Mouse (Mus musculus): ENCODE measurements around the gene Wscd2. TPM values are rescaled to one million over a fixed set of nuclear protein-coding genes. Genes with fewer than 3 reads are reported as not detected.

The Wscd2 gene
- polyA plus RNA-seq, 1 experiment from 2014 or later: 12.5 TPM

GRCm38 (mm10) chr5:113603471-113603870 is 113.3 kb downstream of the Wscd2 start:
- H3K27ac ChIP-seq: no peak overlapping the region
- peaks cover 57% of the 10 kb centered on the region for H3K4me1 ChIP-seq
- no peak for ATAC-seq (ENCODE audit: insufficient number of reproducible peaks, insufficient read depth, low FRiP score, low TSS enrichment, low read depth)
- no peak overlapping the region for H3K4me2 ChIP-seq
- no peak overlapping the region for H3K4me3 ChIP-seq
- H3K9me3 ChIP-seq: no peaks in the 10 kb centered on the region
- H3K9ac ChIP-seq: no peak overlapping the region
- no peaks in the 10 kb centered on the region for H3K27me3 ChIP-seq
- 78% methylated on average over 9 of the region's 9 CpGs for WGBS
- no peaks in the 10 kb centered on the region for H3K36me3 ChIP-seq

- Histone ChIP-seq H3K9me3 (no peaks in the 10 kb centered on the region), H3K9ac (no peak overlapping the region), H3K4me3 (no peak overlapping the region), H3K36me3 (no peaks in the 10 kb centered on the region), H3K4me2 (no peak overlapping the region), H3K27me3 (no peaks in the 10 kb centered on the region), H3K27ac (no peak overlapping the region), H3K4me1 (peaks cover 56% of the 10 kb centered on the region)
- ATAC-seq (ENCODE audit: insufficient number of reproducible peaks, insufficient read depth, low FRiP score, low TSS enrichment, low read depth): no peak
- 77% methylated on average over 4 of the region's 4 CpGs for WGBS
Measured at GRCm38 (mm10) chr5:113604758-113605157, 114.6 kb downstream of the Wscd2 start.

GRCm38 (mm10) chr5:113606121-113606520 is 116.0 kb downstream of the Wscd2 start:
- WGBS: 67% methylated on average over 3 of the region's 3 CpGs
- Histone ChIP-seq H3K9ac (no peak overlapping the region), H3K4me3 (no peak overlapping the region), H3K9me3 (no peaks in the 10 kb centered on the region), H3K27ac (no peak overlapping the region), H3K36me3 (no peaks in the 10 kb centered on the region), H3K4me2 (no peak overlapping the region), H3K27me3 (0 out of 2 replicates have a peak, but pooled peaks cover 3% of the 10 kb centered on the region), H3K4me1 (peaks cover 49% of the 10 kb centered on the region)
- no peak for ATAC-seq (ENCODE audit: insufficient number of reproducible peaks, insufficient read depth, low FRiP score, low TSS enrichment, low read depth)

- H3K9ac ChIP-seq: 0 out of 2 replicates have a peak overlapping the region, but pooled peaks have one; percentile 28
- H3K4me2 ChIP-seq: no peak overlapping the region
- peaks cover 40% of the 10 kb centered on the region for H3K4me1 ChIP-seq
- H3K9me3 ChIP-seq: no peaks in the 10 kb centered on the region
- H3K4me3 ChIP-seq: no peak overlapping the region
- H3K27me3 ChIP-seq: 0 out of 2 replicates have a peak, but pooled peaks cover 3% of the 10 kb centered on the region
- ATAC-seq (ENCODE audit: insufficient number of reproducible peaks, insufficient read depth, low FRiP score, low TSS enrichment, low read depth): no peak
- WGBS: 68% methylated on average over 8 of the region's 8 CpGs
- H3K36me3 ChIP-seq: no peaks in the 10 kb centered on the region
- peak overlapping the region; percentile 75 for H3K27ac ChIP-seq
Measured at GRCm38 (mm10) chr5:113606961-113607785, 117.0 kb downstream of the Wscd2 start.

GRCm38 (mm10) chr5:113607941-113608431 is 117.9 kb downstream of the Wscd2 start:
- Histone ChIP-seq H3K4me2 (0 out of 2 replicates have a peak overlapping the region, but pooled peaks have one; percentile 24), H3K9me3 (no peaks in the 10 kb centered on the region), H3K4me1 (peaks cover 39% of the 10 kb centered on the region), H3K36me3 (no peaks in the 10 kb centered on the region), H3K27ac (peak overlapping the region; percentile 75), H3K27me3 (0 out of 2 replicates have a peak, but pooled peaks cover 3% of the 10 kb centered on the region), H3K4me3 (no peak overlapping the region), H3K9ac (peak overlapping the region; percentile 28; the same call in 1 of the 2 replicates)
- 18% methylated on average over 13 of the region's 13 CpGs for WGBS
- no peak for ATAC-seq (ENCODE audit: insufficient number of reproducible peaks, insufficient read depth, low FRiP score, low TSS enrichment, low read depth)

- Histone ChIP-seq H3K27ac (peak overlapping the region; percentile 75), H3K4me1 (peaks cover 35% of the 10 kb centered on the region), H3K36me3 (no peaks in the 10 kb centered on the region), H3K9me3 (no peaks in the 10 kb centered on the region), H3K9ac (no peak overlapping the region), H3K27me3 (0 out of 2 replicates have a peak, but pooled peaks cover 3% of the 10 kb centered on the region), H3K4me3 (no peak overlapping the region), H3K4me2 (no peak overlapping the region)
- no peak for ATAC-seq (ENCODE audit: insufficient number of reproducible peaks, insufficient read depth, low FRiP score, low TSS enrichment, low read depth)
- 83% methylated on average over 8 of the region's 8 CpGs for WGBS
Measured at GRCm38 (mm10) chr5:113608511-113608910, 118.4 kb downstream of the Wscd2 start.

- Histone ChIP-seq H3K27me3 (0 out of 2 replicates have a peak, but pooled peaks cover 3% of the 10 kb centered on the region), H3K27ac (no peak overlapping the region), H3K9ac (no peak overlapping the region), H3K4me1 (peaks cover 29% of the 10 kb centered on the region), H3K4me3 (no peak overlapping the region), H3K36me3 (peaks cover 9% of the 10 kb centered on the region; the same call in 1 of the 2 replicates), H3K4me2 (no peak overlapping the region), H3K9me3 (no peaks in the 10 kb centered on the region)
- 81% methylated on average over 5 of the region's 5 CpGs for WGBS
- ATAC-seq (ENCODE audit: insufficient number of reproducible peaks, insufficient read depth, low FRiP score, low TSS enrichment, low read depth): no peak
Measured at GRCm38 (mm10) chr5:113609891-113610290, 119.8 kb downstream of the Wscd2 start.

- 0 out of 2 replicates have a peak overlapping the region, but pooled peaks have one; percentile 40 for H3K9ac ChIP-seq
- H3K9me3 ChIP-seq: no peaks in the 10 kb centered on the region
- H3K4me1 ChIP-seq: peaks cover 29% of the 10 kb centered on the region
- H3K36me3 ChIP-seq: peaks cover 9% of the 10 kb centered on the region; the same call in 1 of the 2 replicates
- ATAC-seq (ENCODE audit: insufficient number of reproducible peaks, insufficient read depth, low FRiP score, low TSS enrichment, low read depth): no peak
- WGBS: 71% methylated on average over 6 of the region's 6 CpGs
- H3K4me3 ChIP-seq: no peak overlapping the region
- H3K27me3 ChIP-seq: 0 out of 2 replicates have a peak, but pooled peaks cover 3% of the 10 kb centered on the region
- no peak overlapping the region for H3K4me2 ChIP-seq
- no peak overlapping the region for H3K27ac ChIP-seq
Measured at GRCm38 (mm10) chr5:113610490-113610889, 120.4 kb downstream of the Wscd2 start.

GRCm38 (mm10) chr5:113611131-113611530 is 121.0 kb downstream of the Wscd2 start:
- no peaks in the 10 kb centered on the region for H3K9me3 ChIP-seq
- H3K4me2 ChIP-seq: no peak overlapping the region
- H3K4me1 ChIP-seq: peaks cover 29% of the 10 kb centered on the region
- no peak overlapping the region for H3K4me3 ChIP-seq
- peaks cover 9% of the 10 kb centered on the region; the same call in 1 of the 2 replicates for H3K36me3 ChIP-seq
- ATAC-seq (ENCODE audit: insufficient number of reproducible peaks, insufficient read depth, low FRiP score, low TSS enrichment, low read depth): no peak
- H3K27me3 ChIP-seq: 0 out of 2 replicates have a peak, but pooled peaks cover 3% of the 10 kb centered on the region
- no peak overlapping the region for H3K9ac ChIP-seq
- WGBS: 83% methylated on average over 6 of the region's 6 CpGs
- H3K27ac ChIP-seq: no peak overlapping the region

- Histone ChIP-seq H3K4me3 (no peak overlapping the region), H3K27me3 (0 out of 2 replicates have a peak, but pooled peaks cover 3% of the 10 kb centered on the region), H3K4me2 (no peak overlapping the region), H3K27ac (no peak overlapping the region), H3K9ac (no peak overlapping the region), H3K9me3 (no peaks in the 10 kb centered on the region), H3K4me1 (peaks cover 27% of the 10 kb centered on the region), H3K36me3 (peaks cover 9% of the 10 kb centered on the region; the same call in 1 of the 2 replicates)
- 78% methylated on average over 12 of the region's 12 CpGs for WGBS
- no peak for ATAC-seq (ENCODE audit: insufficient number of reproducible peaks, insufficient read depth, low FRiP score, low TSS enrichment, low read depth)
Measured at GRCm38 (mm10) chr5:113611771-113612233, 121.7 kb downstream of the Wscd2 start.

- no peak overlapping the region for H3K9ac ChIP-seq
- H3K9me3 ChIP-seq: no peaks in the 10 kb centered on the region
- ATAC-seq (ENCODE audit: insufficient number of reproducible peaks, insufficient read depth, low FRiP score, low TSS enrichment, low read depth): no peak
- H3K4me2 ChIP-seq: no peak overlapping the region
- no peak overlapping the region for H3K4me3 ChIP-seq
- peaks cover 9% of the 10 kb centered on the region; the same call in 1 of the 2 replicates for H3K36me3 ChIP-seq
- WGBS: 92% methylated on average over 4 of the region's 4 CpGs
- no peak overlapping the region for H3K27ac ChIP-seq
- 0 out of 2 replicates have a peak, but pooled peaks cover 3% of the 10 kb centered on the region for H3K4me1 ChIP-seq
- no peaks in the 10 kb centered on the region for H3K27me3 ChIP-seq
Measured at GRCm38 (mm10) chr5:113618716-113619115, 128.6 kb downstream of the Wscd2 start.

All from embryonic facial prominence, embryonic 13.5 days (tissue).